Mouse (Mus musculus): ENCODE results near the gene A930009A15Rik. TPM values are rescaled to one million over a fixed set of nuclear protein-coding genes. Genes with fewer than 3 reads are reported as not detected.
A peak's percentile ranks its signal among the peaks of the same experiment; 100 is the strongest.

The A930009A15Rik gene
- polyA plus RNA-seq, 1 experiment from 2014 or later: 0.69 TPM

DNA sequence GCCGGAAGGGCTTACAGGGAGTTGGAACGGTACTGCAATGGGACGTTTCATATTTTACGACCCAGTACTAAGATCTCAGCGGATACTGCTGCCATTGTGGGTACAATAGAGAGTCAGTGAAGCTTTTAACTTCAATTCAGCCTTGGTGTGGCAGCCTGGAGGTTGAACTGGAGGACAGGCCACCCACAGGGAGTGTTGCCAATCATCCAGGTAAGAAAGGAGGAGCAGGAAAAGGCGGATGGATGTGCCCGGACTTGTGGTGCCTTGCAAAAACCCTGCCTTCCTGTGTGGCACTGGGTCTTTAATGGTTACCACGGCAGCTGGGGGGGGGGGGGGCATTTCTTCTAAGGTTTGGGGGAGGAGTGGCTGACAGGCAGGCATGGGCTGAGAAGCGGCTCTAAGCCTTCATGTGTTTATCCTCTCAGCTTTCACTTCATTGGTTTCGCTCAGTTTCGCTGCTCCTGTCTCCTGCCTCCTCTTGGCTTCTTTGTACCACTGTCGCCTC is 13.0 kb upstream of the A930009A15Rik start:
- H3K4me1 ChIP-seq (replicated peaks): peaks cover 7% of the 10 kb centered on the region
- peaks cover 17% of the 10 kb centered on the region for H3K27me3 ChIP-seq
- no peaks in the 10 kb centered on the region for H3K36me3 ChIP-seq
- peak; percentile 76 for ATAC-seq
- H3K27ac ChIP-seq: no peak overlapping the region
- 14% methylated on average over 12 of the region's 12 CpGs for WGBS
- no peak overlapping the region for H3K4me3 ChIP-seq (replicated peaks)
- peak overlapping the region; percentile 28 for H3K4me2 ChIP-seq (replicated peaks)
- H3K9me3 ChIP-seq: no peaks in the 10 kb centered on the region
- H3K9ac ChIP-seq (replicated peaks): no peak overlapping the region

DNA sequence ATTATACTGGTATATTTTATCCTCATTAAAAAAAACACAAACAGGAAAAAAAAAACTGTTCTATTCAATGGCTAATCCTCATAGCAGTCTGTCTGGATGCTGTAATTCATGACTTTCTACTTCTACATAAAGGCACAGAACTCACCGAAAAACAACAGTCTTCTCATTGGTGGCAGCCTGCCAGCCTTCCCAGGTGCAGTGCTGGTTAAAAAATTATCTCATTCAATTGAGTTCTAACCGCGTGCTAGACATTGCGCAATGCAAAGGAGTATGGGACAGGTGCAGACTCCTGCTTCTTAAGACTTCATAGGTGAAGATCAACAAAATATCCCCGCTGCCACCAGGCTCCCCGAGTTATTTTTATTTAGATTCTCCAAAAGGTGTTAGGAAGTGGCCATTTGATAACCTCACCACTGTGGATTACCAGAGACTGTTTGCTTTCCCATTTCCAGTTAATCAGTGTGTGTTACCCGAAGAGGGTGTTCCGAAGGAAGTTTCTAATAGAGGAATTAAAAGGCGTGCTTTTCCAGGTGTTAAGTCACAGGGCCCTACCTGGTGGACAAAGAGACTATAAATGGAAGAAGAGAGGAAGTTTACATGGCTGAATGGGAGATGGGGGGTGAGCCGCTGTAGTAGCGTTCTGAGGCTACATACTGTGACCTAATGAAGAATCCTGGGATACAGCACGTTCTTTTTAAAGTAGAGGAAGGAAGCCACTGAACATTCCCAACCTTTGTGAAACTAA is 8.5 kb upstream of the A930009A15Rik start:
- peaks cover 7% of the 10 kb centered on the region for H3K4me1 ChIP-seq (replicated peaks)
- peaks cover 17% of the 10 kb centered on the region for H3K27me3 ChIP-seq
- no peaks in the 10 kb centered on the region for H3K36me3 ChIP-seq
- no peaks in the 10 kb centered on the region for H3K9me3 ChIP-seq
- 66% methylated on average over 12 of the region's 12 CpGs for WGBS
- ATAC-seq: no peak
- no peak overlapping the region for H3K9ac ChIP-seq (replicated peaks)
- H3K4me3 ChIP-seq (replicated peaks): no peak overlapping the region
- H3K4me2 ChIP-seq (replicated peaks): no peak overlapping the region
- H3K27ac ChIP-seq: no peak overlapping the region

DNA sequence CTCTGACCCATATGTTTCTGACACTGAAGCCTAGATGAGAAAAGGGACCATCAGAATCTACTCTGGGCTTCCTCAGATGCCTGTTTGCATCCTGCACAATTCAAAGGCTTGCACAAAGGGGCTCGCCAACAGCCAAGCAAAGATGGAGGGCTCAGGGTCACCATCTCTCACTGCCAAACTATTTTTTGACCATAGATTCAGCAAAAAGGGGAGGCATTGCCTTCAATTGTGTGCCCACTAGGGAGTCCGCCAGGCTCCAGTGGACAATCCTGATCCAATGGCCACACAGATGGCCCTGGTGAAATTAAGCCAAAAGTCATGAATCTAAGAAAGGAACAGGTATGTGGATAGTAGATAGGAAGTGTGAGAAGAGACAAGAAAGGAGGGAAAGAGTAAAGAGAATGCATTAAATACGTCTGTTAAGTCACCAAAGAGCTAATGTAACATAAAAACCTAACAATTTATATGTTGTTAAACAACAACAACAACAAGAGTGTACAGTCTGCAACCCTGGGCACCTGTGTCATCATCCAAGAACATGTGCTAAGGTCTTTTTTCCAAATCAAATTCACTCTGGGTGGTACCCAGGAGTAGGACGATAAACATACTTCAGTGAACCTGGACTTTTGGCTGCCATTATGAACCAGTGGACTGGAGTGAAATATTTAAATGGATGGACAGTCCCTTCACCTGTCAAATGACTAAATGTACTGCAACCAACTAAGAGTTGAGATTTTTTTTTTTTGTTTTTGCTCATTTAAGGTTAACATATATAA is 6.7 kb upstream of the A930009A15Rik start:
- Histone ChIP-seq H3K27ac (no peak overlapping the region), H3K9me3 (0 out of 2 replicates have a peak, but pooled peaks cover 3% of the 10 kb centered on the region), H3K36me3 (no peaks in the 10 kb centered on the region), H3K4me3 (replicated peaks) (no peak overlapping the region), H3K9ac (replicated peaks) (no peak overlapping the region), H3K27me3 (peaks cover 17% of the 10 kb centered on the region), H3K4me2 (replicated peaks) (no peak overlapping the region), H3K4me1 (replicated peaks) (no peaks in the 10 kb centered on the region)
- ATAC-seq: no peak
- WGBS: 85% methylated on average over 4 of the region's 4 CpGs

DNA sequence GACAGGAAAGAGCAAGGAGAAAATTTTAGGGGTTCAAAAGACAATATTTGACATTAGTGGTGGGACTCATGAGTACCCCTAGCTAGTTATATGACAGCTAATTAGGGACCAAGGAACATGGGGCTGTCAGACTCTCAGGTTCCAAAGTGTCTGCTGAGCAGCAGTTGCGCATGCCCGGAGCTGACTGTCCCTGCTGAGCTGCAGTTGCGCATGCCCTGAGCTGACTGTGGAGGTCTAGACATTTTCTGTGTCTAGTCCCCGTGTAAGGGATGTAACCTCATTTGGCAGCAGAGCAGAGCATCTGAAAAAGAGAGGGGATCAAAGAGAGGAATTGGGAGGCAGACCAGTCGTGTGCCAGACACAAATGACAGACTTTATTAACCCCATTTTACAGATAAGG is 5.8 kb upstream of the A930009A15Rik start:
- no peaks in the 10 kb centered on the region for H3K4me1 ChIP-seq (replicated peaks)
- ATAC-seq: no peak
- no peak overlapping the region for H3K4me3 ChIP-seq (replicated peaks)
- H3K4me2 ChIP-seq (replicated peaks): no peak overlapping the region
- H3K9ac ChIP-seq (replicated peaks): no peak overlapping the region
- no peak overlapping the region for H3K27ac ChIP-seq
- 87% methylated on average over 5 of the region's 5 CpGs for whole genome bisulfite sequencing
- peaks cover 14% of the 10 kb centered on the region for H3K27me3 ChIP-seq
- no peaks in the 10 kb centered on the region for H3K36me3 ChIP-seq
- 0 out of 2 replicates have a peak, but pooled peaks cover 3% of the 10 kb centered on the region for H3K9me3 ChIP-seq

DNA sequence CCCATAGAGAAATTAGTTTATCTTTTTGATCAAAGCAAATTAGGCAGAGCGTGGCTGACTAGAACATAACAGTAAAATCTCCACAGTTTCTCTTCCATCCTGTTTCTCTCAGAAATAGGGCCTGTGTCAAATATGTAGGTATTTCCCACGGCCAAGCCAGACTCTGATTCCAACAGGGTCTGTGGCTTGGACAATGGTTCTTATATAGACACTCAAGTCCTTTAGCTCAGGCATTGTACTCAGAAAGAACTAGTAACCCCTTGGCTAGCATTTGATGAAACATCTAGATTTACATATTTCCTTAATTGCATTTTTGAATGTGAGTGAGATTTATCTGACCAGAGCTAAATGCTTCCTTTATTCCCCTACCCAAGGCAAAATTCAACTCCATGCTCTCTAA is 791 bp downstream of the A930009A15Rik start:
- H3K4me2 ChIP-seq (replicated peaks): no peak overlapping the region
- WGBS: 35% methylated on average over 2 of the region's 2 CpGs

DNA sequence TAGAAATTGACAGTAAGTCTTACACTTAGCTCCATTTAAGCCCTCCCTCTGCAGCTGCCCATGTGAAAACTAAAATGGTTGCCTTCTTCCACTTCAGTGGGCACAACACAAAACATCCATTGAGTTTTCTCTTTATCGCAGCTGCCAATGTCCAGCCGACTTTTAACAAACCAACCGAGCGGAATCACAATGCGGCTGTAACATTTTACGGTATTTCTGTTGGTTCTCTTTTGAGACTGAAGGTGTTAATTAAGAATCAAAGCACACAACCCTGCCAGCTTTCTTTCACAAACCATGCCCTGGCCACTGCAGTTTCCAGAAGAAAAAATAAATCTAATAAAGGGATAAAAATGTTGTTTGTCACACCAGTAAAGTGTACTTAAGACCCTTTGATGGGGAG is 1.5 kb downstream of the A930009A15Rik start:
- WGBS: 5% methylated on average over 6 of the region's 6 CpGs
- H3K27me3 ChIP-seq: no peaks in the 10 kb centered on the region; the same call in 1 of the 2 replicates
- H3K4me3 ChIP-seq (replicated peaks): no peak overlapping the region; the same call in 1 of the 2 replicates
- H3K4me2 ChIP-seq (replicated peaks): peak overlapping the region; percentile 2; the same call in 1 of the 2 replicates
- H3K4me1 ChIP-seq (replicated peaks): peaks cover 24% of the 10 kb centered on the region
- H3K36me3 ChIP-seq: no peaks in the 10 kb centered on the region
- H3K9me3 ChIP-seq: 0 out of 2 replicates have a peak, but pooled peaks cover 3% of the 10 kb centered on the region
- ATAC-seq: peak; percentile 44; the same call in 1 of the 2 replicates
- no peak overlapping the region for H3K27ac ChIP-seq
- no peak overlapping the region for H3K9ac ChIP-seq (replicated peaks)

More for the DNA sequence above, 791 bp downstream of the A930009A15Rik start:
- Histone ChIP-seq H3K9me3 (0 out of 2 replicates have a peak, but pooled peaks cover 3% of the 10 kb centered on the region), H3K27ac (peak overlapping the region; percentile 53), H3K36me3 (no peaks in the 10 kb centered on the region), H3K9ac (replicated peaks) (no peak overlapping the region), H3K4me3 (replicated peaks) (no peak overlapping the region), H3K27me3 (no peaks in the 10 kb centered on the region; the same call in 1 of the 2 replicates), H3K4me1 (replicated peaks) (peaks cover 24% of the 10 kb centered on the region)
- no peak for ATAC-seq

DNA sequence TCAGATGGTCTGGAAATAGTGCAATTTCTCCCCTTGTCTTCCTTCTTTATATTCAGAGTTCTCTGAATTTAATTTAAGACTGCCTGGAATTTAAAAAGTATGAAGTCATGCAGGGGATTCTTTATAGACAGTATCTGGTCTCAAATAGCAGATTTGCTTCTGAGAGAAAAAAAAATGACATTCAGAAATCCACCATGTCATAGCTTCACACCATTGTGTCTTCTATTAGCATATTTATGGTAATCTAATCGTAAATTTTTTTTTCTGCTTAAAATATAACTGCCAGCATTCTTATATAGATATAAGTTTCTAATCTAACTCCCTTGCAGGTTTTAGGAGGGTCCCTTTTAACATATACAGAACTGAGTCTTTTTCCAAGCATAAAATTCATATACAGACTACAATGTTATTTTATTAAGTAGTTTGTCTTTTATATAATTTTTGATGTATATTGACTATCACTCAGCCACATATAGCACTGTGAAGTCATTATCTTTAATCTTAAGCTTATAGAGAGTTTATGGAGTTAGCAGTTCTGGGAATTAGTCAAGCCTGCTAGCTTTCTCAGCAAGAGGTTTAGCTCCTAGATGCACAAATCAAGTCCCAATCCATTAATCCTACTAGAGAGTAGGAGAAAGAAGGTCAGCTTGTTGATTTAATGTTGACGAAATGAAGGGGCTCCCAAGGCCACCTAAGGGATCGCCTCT is 2.1 kb downstream of the A930009A15Rik start:
- Histone ChIP-seq H3K27me3 (no peaks in the 10 kb centered on the region; the same call in 1 of the 2 replicates), H3K36me3 (no peaks in the 10 kb centered on the region), H3K9ac (replicated peaks) (no peak overlapping the region), H3K4me1 (replicated peaks) (peaks cover 24% of the 10 kb centered on the region), H3K9me3 (0 out of 2 replicates have a peak, but pooled peaks cover 3% of the 10 kb centered on the region), H3K27ac (no peak overlapping the region; the same call in 1 of the 2 replicates), H3K4me3 (replicated peaks) (no peak overlapping the region), H3K4me2 (replicated peaks) (no peak overlapping the region)
- 17% methylated on average over 3 of the region's 3 CpGs for WGBS
- ATAC-seq: no peak

DNA sequence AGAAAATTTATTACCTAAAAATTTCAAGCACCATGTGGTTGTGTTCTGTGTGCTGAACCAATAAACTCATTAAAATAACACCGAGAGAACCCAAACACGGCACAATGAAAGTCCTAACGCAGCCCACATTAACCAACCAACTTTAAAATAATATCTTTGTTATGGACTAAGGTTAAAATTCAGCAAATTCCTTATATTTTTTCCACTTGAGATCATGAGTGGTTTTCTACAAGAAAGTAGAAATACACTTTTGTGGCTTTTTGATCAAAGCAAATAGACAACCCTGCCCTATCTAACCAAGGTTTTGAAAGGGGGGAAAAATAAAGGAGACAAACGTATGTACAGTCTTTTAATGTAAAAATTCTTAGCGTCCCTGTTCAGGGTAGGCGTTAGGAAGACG is 9.3 kb downstream of the A930009A15Rik start:
- peaks cover 6% of the 10 kb centered on the region for H3K4me1 ChIP-seq (replicated peaks)
- no peaks in the 10 kb centered on the region for H3K9me3 ChIP-seq
- ATAC-seq: no peak
- no peaks in the 10 kb centered on the region for H3K36me3 ChIP-seq
- WGBS: 48% methylated on average over 7 of the region's 7 CpGs
- H3K9ac ChIP-seq (replicated peaks): no peak overlapping the region
- no peak overlapping the region for H3K4me2 ChIP-seq (replicated peaks)
- peaks cover 30% of the 10 kb centered on the region for H3K27me3 ChIP-seq
- H3K4me3 ChIP-seq (replicated peaks): no peak overlapping the region
- no peak overlapping the region for H3K27ac ChIP-seq

DNA sequence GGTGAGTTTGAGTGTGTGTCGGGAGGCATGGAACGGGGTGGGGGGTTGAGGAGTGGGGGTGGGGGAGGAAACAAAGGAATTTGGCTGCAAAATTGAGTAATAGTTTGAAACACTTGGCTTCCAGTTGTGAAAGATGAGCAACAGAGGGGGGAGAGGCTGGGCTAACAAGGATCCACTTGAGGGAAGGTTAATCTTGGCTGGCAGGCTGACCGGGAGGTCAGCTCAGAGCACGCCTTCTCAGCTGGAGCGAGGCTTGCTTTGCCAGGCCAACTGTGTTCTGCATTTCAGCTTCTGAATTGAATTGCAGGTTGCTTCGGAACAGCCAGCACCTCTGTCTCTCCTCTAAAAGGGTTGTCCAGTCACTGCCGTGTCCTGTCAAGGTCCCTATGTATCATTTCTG is 9.7 kb downstream of the A930009A15Rik start:
- ATAC-seq: peak; percentile 56; the same call in 1 of the 2 replicates
- H3K4me1 ChIP-seq (replicated peaks): peaks cover 6% of the 10 kb centered on the region
- H3K4me3 ChIP-seq (replicated peaks): no peak overlapping the region
- no peak overlapping the region for H3K9ac ChIP-seq (replicated peaks)
- H3K36me3 ChIP-seq: no peaks in the 10 kb centered on the region
- H3K27ac ChIP-seq: no peak overlapping the region
- H3K9me3 ChIP-seq: no peaks in the 10 kb centered on the region
- H3K4me2 ChIP-seq (replicated peaks): no peak overlapping the region
- 12% methylated on average over 7 of the region's 7 CpGs for WGBS
- peaks cover 34% of the 10 kb centered on the region for H3K27me3 ChIP-seq

DNA sequence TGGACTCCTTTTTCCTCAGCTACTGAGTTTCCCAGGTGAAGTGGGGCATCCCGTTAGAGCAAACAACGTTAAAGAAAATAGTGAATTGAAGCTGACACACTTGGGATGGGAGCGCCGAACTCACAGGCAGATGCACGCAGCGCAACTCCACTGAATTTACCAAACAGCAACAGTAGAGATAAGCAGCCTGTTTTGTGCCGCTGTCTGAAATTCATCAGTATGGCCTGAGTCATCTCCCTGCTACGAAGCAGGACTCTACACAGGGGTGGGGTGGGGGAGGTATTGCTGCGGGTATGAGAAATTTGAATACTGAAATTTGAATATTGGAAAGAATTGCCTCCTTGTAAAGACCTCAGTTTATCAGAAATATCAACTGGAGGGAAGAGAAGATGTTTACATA is 12.2 kb downstream of the A930009A15Rik start:
- H3K4me1 ChIP-seq (replicated peaks): peaks cover 25% of the 10 kb centered on the region
- H3K9me3 ChIP-seq: no peaks in the 10 kb centered on the region
- no peak overlapping the region for H3K4me2 ChIP-seq (replicated peaks)
- H3K9ac ChIP-seq (replicated peaks): no peak overlapping the region
- H3K27ac ChIP-seq: no peak overlapping the region
- H3K4me3 ChIP-seq (replicated peaks): no peak overlapping the region
- H3K27me3 ChIP-seq: peaks cover 58% of the 10 kb centered on the region
- WGBS: 74% methylated on average over 9 of the region's 9 CpGs
- no peak for ATAC-seq
- no peaks in the 10 kb centered on the region for H3K36me3 ChIP-seq

DNA sequence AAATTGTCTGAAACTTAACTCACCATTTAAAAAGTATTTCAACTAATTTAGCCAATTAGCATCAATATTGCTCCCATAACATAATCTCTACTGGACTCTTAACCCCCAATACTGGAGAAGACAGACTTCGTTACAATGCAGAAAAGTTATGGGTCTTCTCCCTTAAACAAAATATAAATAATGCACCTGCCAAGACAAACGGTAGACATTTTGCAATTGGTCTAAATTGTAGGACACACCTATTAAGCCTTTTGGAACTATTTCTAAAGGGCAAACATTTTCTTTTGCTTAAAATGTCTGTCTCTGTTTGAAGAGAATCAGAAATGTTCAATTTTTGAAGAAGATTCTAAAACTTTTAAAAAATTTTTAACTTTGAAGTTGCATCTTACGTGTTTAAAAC is 13.3 kb downstream of the A930009A15Rik start:
- Histone ChIP-seq H3K27me3 (peaks cover 61% of the 10 kb centered on the region), H3K4me3 (replicated peaks) (no peak overlapping the region), H3K4me2 (replicated peaks) (no peak overlapping the region), H3K36me3 (no peaks in the 10 kb centered on the region), H3K9me3 (no peaks in the 10 kb centered on the region), H3K27ac (no peak overlapping the region), H3K4me1 (replicated peaks) (peaks cover 35% of the 10 kb centered on the region), H3K9ac (replicated peaks) (no peak overlapping the region)
- ATAC-seq: no peak
- 88% methylated on average over 3 of the region's 3 CpGs for WGBS

Measured in midbrain, embryonic 13.5 days (tissue).